Mouse (Mus musculus): Measurements from ENCODE around the gene Tmc4.

GRCm38 (mm10) chr7:3630478-3630815, 46.9 kb downstream of the Tmc4 start:
- TF ChIP-seq CTCF (IDR thresholded peaks at IDR 0.05; ENCODE audit: low read depth, low read length) (no peak), POLR2A (IDR thresholded peaks at IDR 0.05; ENCODE audit: borderline replicate concordance, low read depth, low read length) (no peak)

Data from bone marrow macrophage, adult 2 months (primary cell).